Mouse (Mus musculus) liver, embryonic 11.5 days (tissue): ENCODE results near the gene Cryl1. TPM values are rescaled to one million over a fixed set of nuclear protein-coding genes. Genes with fewer than 3 reads are reported as not detected.

Experiments used
- polyA plus RNA-seq: library from polyadenylated mRNA; unstranded; fragments of >200 nt; fragmentation: Nextera tagmentation; extraction: Ambion mirVana; gene quantifications from 2 replicates; pipeline ENCODE4 v1.2.1, GENCODE M21; 2014

The Cryl1 gene
- polyA plus RNA-seq, 1 experiment from 2014 or later, result 11.0 TPM

Other genes starting within 250 kb of the Cryl1 start
- gene Ift88, start 25.5 kb upstream of the Cryl1 start, polyA plus RNA-seq, result 5.4 and 6.0 TPM in 2 replicates
- 0.26 and 0.43 TPM in 2 replicates for gene Il17d, start 126.2 kb upstream of the Cryl1 start, polyA plus RNA-seq
- gene Eef1akmt1, start 173.1 kb upstream of the Cryl1 start, polyA plus RNA-seq, result 80.6 and 92.7 TPM in 2 replicates